Mouse (Mus musculus) erythroblast, embryonic 14.5 days (primary cell): ENCODE results near the gene Uncx.

Source experiments
- GATA1 ChIP-seq: IDR thresholded peaks from 2 replicates; pipeline ENCODE4 v1.6.1; 2012; ENCODE audit warnings: low read length, inconsistent platforms, mixed read lengths
- TAL1 ChIP-seq: IDR thresholded peaks from 3 replicates; pipeline ENCODE4 v1.6.1; 2012; ENCODE audit warnings: low read length, inconsistent platforms, mixed read lengths

DNA sequence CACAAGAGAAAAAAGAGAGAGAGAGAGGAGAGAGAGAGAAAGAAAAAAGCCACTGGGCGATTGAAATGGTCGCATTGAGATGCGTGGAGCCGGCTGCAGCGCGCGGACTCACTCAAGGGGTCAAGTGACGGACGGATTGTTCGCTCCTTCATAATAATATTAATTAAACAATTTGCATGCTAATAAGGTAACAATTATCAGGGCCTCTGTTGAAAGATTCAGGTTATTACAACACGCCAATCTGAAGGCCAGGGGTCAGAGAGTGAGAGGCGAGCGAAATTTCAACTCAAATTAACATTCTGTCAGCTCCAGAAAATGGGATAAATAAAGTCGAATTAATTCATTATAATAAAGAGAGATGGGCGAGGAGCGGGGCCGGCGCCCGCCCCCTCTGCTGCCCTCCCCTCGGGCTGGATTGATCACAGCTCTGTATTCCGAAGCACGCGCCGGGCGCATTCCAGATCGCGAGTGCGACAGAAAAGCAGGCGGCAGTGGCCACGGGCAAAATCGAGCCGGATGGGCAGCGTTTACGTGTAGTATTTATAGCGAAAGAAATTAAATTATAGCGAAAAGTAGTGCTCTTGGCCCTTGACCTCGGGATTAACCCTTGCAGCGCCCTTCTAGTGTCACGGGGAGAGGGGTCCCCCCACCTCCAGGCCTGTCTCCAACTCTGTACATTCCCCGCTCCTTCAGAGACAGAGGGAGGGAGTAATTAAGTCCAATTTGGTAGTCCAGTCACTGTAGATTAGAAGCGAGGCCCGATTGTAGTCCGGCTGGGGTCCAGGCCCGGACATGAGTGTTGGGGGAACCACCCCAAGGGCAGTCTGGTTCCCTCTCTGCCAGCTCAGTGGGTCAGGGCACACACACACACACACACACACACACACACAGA lies 1.9 kb upstream of the Uncx start:
- TF ChIP-seq GATA1 (no peak), TAL1 (no peak)
